Mouse (Mus musculus): ENCODE measurements around the gene Ppp1r13l. TPM values are rescaled to one million over a fixed set of nuclear protein-coding genes. Genes with fewer than 3 reads are reported as not detected.

Ppp1r13l gene
- total and polyA plus RNA-seq, 3 experiments: 1.5 to 15.9 TPM; not detected in 1

GRCm38 (mm10) chr7:19368380-19368779, 8.8 kb downstream of the Ppp1r13l start:
- Histone ChIP-seq H3K4me1 (ENCODE audit: control insufficient read depth in 1 of 2, insufficient read depth in 2 of 2, low read length in 2 of 2) (no peaks in the 10 kb centered on the region), H3K27ac (ENCODE audit: control insufficient read depth, low read depth, low read length) (no peak overlapping the region), H3K9ac (ENCODE audit: control insufficient read depth, low read depth, low read length, poor library complexity, severe bottlenecking) (no peak overlapping the region), H3K9me3 (replicated peaks; ENCODE audit: insufficient read depth, low read length) (no peaks in the 10 kb centered on the region), H3K4me3 (ENCODE audit: control insufficient read depth in 1 of 2, insufficient read depth in 1 of 2, low read depth in 2 of 2, low read length in 2 of 2) (no peak overlapping the region), H3K27me3 (ENCODE audit: control insufficient read depth in 1 of 2, insufficient read depth in 2 of 2, low read length in 2 of 2) (no peaks in the 10 kb centered on the region), H3K79me2 (ENCODE audit: control insufficient read depth, insufficient read depth, low read length, poor library complexity) (no peaks in the 10 kb centered on the region), H3K36me3 (ENCODE audit: control insufficient read depth in 1 of 2, insufficient read depth in 2 of 2, low read length in 2 of 2) (no peaks in the 10 kb centered on the region)
- no peak for TF ChIP-seq SMC3 (IDR thresholded peaks at IDR 0.05; ENCODE audit: low read depth, low read length)
- TF ChIP-seq CTCF (IDR thresholded peaks at IDR 0.05 in 2 of 3, conservative IDR thresholded peaks at IDR 0.05 in 1 of 3; ENCODE audit: control insufficient read depth in 1 of 3, insufficient read depth in 1 of 3, low read depth in 2 of 3, low read length in 3 of 3, poor library complexity in 1 of 3, severe bottlenecking in 1 of 3): no peak
- no peak for TF ChIP-seq HCFC1 (IDR thresholded peaks at IDR 0.05; ENCODE audit: low read depth, low read length)
- TF ChIP-seq CHD2 (IDR thresholded peaks at IDR 0.05; ENCODE audit: low read length): no peak
- no peak for TF ChIP-seq POLR2AphosphoS5 (IDR thresholded peaks at IDR 0.05; ENCODE audit: borderline replicate concordance, low read depth, low read length)
- TF ChIP-seq NELFE (IDR thresholded peaks at IDR 0.05; ENCODE audit: low read depth, low read length): no peak
- no peak for TF ChIP-seq GATA1 (IDR thresholded peaks at IDR 0.05; ENCODE audit: low read depth, low read length)
- TF ChIP-seq MEF2A (IDR thresholded peaks at IDR 0.05; ENCODE audit: extremely low read depth, insufficient replicate concordance, low read depth, low read length, poor library complexity, severe bottlenecking): no peak
- TF ChIP-seq NRF1 (IDR thresholded peaks at IDR 0.05; ENCODE audit: insufficient read depth, low read depth, low read length, poor library complexity, severe bottlenecking): no peak
- TF ChIP-seq TBP (IDR thresholded peaks at IDR 0.05; ENCODE audit: low read depth, low read length): no peak
- no peak for TF ChIP-seq USF2 (IDR thresholded peaks at IDR 0.05; ENCODE audit: borderline replicate concordance in 1 of 2, insufficient read depth in 1 of 2, low read depth in 1 of 2, low read length in 2 of 2)
- TF ChIP-seq MAFK (IDR thresholded peaks at IDR 0.05; ENCODE audit: borderline replicate concordance, low read depth, low read length): no peak
- no peak for TF ChIP-seq ZNF384 (IDR thresholded peaks at IDR 0.05; ENCODE audit: low read depth, low read length)
- no peak for DNase-seq (ENCODE audit: low read depth, low spot score)

- no peak overlapping the region for H3K9ac ChIP-seq (ENCODE audit: control insufficient read depth, low read depth, low read length, poor library complexity, severe bottlenecking)
- no peak overlapping the region for H3K4me3 ChIP-seq (ENCODE audit: control insufficient read depth in 1 of 2, insufficient read depth in 1 of 2, low read depth in 2 of 2, low read length in 2 of 2)
- no peaks in the 10 kb centered on the region for H3K9me3 ChIP-seq (replicated peaks; ENCODE audit: insufficient read depth, low read length)
- no peaks in the 10 kb centered on the region for H3K36me3 ChIP-seq (ENCODE audit: control insufficient read depth in 1 of 2, insufficient read depth in 2 of 2, low read length in 2 of 2)
- no peaks in the 10 kb centered on the region for H3K4me1 ChIP-seq (ENCODE audit: control insufficient read depth in 1 of 2, insufficient read depth in 2 of 2, low read length in 2 of 2)
- TF ChIP-seq CTCF (IDR thresholded peaks at IDR 0.05 in 2 of 3, conservative IDR thresholded peaks at IDR 0.05 in 1 of 3; ENCODE audit: control insufficient read depth in 1 of 3, insufficient read depth in 1 of 3, low read depth in 2 of 3, low read length in 3 of 3, poor library complexity in 1 of 3, severe bottlenecking in 1 of 3) (peak in 2 of 3 experiments; percentile 4 to 32; a peak in 3 of 6 replicates), ETS1 (IDR thresholded peaks at IDR 0.05; ENCODE audit: low read depth, low read length) (no peak)
- no peaks in the 10 kb centered on the region for H3K79me2 ChIP-seq (ENCODE audit: control insufficient read depth, insufficient read depth, low read length, poor library complexity)
- H3K27ac ChIP-seq (ENCODE audit: control insufficient read depth, low read depth, low read length): no peak overlapping the region
- no peak for DNase-seq (ENCODE audit: low read depth, low spot score)
- H3K27me3 ChIP-seq (ENCODE audit: control insufficient read depth in 1 of 2, insufficient read depth in 2 of 2, low read length in 2 of 2): no peaks in the 10 kb centered on the region
These were observed 10.4 kb downstream of the Ppp1r13l start for GRCm38 (mm10) chr7:19369823-19370425.

Data from MEL (cell line).